Mouse (Mus musculus): Measurements from ENCODE around the gene Abcc10.

The Abcc10 gene

GRCm38 (mm10) chr17:46285407-46285806, 42.7 kb downstream of the Abcc10 start:
- no peak for ATAC-seq (ENCODE audit: low TSS enrichment)

- no peak for ATAC-seq (ENCODE audit: low TSS enrichment)
Measured at GRCm38 (mm10) chr17:46284653-46285052, 43.5 kb downstream of the Abcc10 start.

GRCm38 (mm10) chr17:46283911-46284310, 44.2 kb downstream of the Abcc10 start:
- no peak for ATAC-seq (ENCODE audit: low TSS enrichment)

DNA sequence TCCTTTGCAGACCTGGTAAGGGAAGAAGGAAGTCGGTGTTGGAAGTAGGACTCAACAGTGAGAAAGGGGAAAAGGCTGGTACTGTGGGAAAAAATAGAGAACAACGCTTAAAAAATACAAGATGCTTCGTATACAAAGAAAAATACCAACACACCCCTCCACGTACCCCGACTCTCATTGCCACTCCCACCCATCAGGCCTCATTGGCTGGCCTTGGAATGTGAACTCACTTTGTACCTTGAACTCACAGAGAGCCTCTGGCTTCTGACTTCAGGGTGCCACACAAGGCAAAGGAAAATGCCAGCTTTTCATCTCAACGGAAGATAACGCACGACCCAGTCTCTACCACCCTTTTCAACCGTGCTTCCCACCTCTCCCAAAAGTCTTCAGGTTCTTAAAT, 45.0 kb downstream of the Abcc10 start:
- no peak for ATAC-seq (ENCODE audit: low TSS enrichment)

DNA sequence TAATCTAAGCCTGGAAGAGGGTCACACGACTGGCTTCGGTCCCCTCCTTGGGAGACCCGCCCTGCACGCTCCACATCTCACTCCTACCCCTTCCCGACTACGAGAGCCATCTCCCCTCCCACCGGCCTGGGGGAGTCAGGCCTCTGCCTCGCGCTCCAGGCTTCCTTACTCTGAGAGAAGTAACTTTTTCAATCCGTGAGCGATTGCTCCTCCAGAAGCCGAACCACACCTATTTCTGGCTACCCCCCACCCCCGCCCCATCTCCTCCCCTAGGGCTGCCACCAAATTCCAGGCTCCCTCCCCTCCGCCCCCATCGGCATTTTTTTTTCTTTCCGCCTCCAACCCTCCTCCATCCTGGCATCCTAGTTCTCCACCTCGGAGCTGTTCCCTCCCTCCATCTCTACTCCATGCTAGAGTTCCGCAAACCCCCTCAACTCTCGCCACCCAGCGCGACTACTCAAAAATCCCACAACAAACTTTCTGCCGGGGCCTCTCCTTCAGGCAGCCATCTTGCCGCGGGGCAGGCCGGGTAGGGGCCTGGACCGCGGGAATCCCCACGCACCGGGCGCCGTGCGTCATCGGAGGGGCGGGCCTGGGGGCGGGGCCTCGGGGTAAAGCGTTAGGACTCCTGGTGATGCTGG, 45.5 kb downstream of the Abcc10 start, which contains the start of gene Tjap1:
Gene Tjap1, minus strand, starts transcription at position 544 of the 641 bp plus-strand sequence.
- peak; percentile 98 for ATAC-seq (ENCODE audit: low TSS enrichment)

DNA sequence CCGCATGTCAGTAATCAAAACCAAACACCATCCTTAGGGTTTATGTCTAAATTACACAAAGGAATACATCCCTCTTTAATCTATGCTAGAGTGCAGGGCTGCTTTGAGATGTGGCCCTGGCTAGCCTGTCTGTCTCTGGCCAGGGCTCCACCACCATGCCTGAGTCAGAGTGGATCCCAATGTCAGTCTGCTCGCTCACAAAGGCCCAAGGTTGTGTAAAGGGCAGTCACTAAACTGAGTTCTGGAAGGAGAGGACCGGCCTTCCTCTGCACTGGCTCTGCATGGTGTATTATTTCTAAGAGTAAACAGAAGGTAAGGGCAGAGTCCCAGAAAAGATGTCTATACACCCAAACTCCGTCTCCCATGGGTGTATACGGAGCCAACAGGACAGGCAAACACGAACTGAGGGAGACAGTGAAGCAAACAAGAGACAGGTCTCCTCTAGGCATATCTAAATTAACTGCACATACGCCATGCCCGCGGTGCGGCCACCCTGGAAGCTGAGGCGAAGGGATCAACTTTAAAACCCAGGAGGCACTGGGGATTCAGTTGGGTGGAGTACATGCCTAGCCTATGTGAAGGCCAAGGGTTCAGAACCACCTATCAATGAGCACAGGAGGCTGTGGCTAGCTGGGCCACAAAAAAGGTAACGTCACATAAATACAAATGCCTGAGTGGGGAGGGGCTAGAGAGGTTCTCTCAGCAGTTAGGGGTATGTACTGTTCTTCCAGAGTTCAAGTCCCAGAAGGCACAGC, 50.0 kb downstream of the Abcc10 start:
- no peak for ATAC-seq (ENCODE audit: low TSS enrichment)

GRCm38 (mm10) chr17:46277586-46277985, 50.6 kb downstream of the Abcc10 start:
- ATAC-seq (ENCODE audit: low TSS enrichment): no peak

- no peak for ATAC-seq (ENCODE audit: low TSS enrichment)
Measured at GRCm38 (mm10) chr17:46275506-46275905, 52.6 kb downstream of the Abcc10 start.

DNA sequence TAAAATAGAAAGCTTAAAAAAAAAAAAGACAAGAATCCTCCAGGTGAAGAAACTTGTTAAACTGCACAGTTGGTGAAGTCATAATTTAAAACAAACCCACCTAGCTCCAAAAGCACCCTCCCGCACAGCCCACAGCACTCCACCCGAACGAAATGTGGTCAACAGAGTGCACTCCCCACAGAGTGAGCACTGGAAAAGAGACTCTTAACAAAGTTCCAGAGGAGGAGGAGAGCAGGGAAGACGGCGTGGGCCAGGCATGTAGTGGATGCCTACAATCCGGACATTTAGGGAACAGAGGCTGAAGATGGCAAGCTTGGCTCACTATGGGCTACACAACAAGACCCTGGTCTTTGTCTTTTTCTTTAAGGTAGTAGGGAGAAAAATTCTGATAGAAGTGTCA, 53.1 kb downstream of the Abcc10 start:
- ATAC-seq (ENCODE audit: low TSS enrichment): no peak

GRCm38 (mm10) chr17:46274465-46274864, 53.7 kb downstream of the Abcc10 start:
- ATAC-seq (ENCODE audit: low TSS enrichment): no peak

GRCm38 (mm10) chr17:46273803-46274236, 54.3 kb downstream of the Abcc10 start:
- peak; percentile 89 for ATAC-seq (ENCODE audit: low TSS enrichment)

DNA sequence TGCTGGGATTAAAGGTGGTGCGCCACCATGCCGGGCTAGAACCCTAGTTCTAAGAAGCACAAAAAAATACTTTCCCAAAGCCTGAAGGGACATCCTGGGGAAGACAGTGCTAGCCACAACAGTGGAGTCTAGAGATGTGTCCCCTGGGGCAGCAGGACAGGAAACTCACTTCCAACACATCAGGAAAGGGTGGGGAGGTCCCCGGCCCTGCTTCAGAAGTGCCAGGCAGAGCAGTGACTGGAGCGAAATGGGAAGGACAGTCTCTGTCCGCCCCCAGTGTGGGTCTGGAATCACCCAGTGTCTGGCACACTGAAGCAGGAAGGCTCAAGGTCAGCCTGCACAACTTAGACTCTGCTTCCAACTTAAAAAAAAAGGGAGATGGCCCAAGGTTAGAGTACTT, 55.5 kb downstream of the Abcc10 start:
- ATAC-seq (ENCODE audit: low TSS enrichment): no peak

DNA sequence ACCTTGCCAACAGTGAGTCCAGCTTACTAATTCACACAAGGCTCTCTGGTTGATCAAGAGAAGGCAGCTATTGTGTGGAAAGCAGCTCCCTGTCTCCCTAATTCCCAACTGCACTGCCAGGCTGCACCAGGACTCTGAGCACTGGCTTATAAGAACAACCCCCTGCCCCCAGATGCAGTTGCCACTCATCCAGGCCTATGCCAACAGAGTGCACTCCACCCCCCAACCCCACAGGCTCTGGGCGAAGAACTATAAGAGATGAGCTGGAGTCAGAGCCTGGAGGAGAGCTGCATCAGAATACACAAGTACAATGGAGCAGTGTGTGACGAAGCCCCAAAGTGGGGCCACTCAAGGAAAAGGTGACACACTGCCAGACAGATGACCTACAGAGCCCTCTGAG, 56.1 kb downstream of the Abcc10 start:
- ATAC-seq (ENCODE audit: low TSS enrichment): 0 out of 2 replicates have a peak, but pooled peaks have one; percentile 11

DNA sequence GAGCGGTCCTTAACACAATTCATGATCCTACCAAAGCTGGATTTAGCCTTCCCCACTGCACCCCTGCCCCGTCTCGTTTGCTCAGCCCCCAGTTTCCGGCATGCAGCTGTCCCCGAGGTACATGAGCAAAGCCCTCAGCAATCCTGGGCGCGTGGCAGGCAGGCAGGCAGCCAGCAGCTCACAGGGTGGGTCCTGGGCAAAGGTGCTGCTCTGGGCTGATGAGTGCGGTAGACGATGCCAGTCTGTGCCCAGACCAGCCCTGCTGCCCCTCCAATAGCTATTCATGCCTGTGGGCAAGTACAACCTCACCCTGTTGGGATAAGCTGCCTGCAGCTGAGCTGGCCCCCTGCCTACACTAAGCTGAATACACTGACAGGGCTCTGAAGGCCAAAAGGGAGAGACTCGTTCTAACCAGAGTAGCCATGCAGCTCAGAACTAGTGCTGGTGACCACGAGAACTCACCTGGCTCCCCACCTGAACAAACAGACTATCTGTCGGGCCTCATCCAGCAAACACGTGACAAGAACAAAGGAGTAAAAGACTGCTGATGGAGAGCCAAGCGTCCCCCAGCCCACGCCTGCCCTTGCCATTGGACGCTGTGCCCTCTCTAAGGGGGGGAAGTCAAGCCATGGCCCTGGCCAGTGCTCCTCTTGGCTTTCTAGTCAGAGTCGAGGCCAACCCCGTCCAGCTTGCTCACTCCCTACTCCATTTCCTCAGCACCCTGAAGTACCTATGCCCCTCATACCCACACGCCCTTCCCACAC, 58.2 kb downstream of the Abcc10 start:
- ATAC-seq (ENCODE audit: low TSS enrichment): no peak

GRCm38 (mm10) chr17:46268026-46268720, 60.0 kb downstream of the Abcc10 start:
- ATAC-seq (ENCODE audit: low TSS enrichment): no peak

DNA sequence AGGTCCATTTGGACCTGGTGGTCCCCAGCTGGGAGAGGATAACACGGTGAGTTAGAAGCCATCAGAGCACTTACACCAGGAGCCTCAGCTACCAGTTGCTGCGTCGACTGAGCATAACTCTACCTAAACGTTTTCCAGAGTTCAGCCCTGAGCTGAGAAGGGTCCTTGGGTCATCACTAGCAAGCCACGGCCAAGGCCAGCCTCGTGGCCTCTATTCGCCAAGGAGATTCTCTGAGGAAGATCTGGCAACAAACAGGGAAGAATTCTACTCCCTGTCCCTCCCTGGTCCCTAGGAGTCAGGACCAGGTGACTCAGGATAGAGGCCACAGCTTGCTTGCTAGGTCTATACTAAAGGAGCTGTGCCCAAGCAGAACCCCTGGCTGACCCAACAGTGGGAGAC, 60.6 kb downstream of the Abcc10 start:
- ATAC-seq (ENCODE audit: low TSS enrichment): no peak

DNA sequence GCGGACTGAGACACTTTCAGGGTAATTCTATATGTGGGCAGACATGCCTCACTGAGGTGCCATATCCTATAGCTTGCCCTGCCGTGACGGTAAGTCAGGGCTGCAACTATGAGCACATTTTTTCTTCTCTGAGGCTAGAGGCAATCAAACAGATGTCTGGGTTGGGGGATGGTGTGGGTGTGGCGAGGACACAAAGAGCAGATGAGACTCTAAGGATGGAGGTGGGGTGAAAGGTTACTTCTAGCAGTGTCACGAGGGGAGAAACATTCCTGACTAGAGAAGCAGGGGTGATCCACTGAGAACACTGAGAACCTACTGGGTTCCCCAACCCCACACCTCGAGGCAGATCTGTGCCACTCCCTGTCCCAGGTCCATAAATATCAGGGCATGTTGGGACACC, 61.2 kb downstream of the Abcc10 start:
- no peak for ATAC-seq (ENCODE audit: low TSS enrichment)

GRCm38 (mm10) chr17:46265918-46266618, 62.1 kb downstream of the Abcc10 start:
- ATAC-seq (ENCODE audit: low TSS enrichment): peak; percentile 42; the same call in 1 of the 2 replicates

DNA sequence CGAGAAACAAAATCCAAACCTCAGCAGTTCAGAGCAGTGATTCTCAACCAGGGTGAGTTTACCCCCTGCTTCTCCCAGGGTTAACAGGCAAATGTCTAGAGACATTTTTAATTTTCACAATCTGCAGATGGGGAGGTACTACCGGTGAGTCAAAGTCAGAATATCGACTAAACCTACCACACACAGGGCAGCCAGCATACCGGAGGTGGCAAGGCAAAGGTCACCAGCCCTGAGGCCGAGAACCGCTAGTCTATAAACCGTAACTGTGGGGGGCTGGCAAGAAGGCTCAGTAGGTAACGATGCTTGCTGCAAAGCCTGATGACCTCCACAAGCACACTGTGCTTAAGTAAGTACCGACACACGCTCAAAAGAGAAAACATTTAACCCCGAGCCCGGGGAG, 62.6 kb downstream of the Abcc10 start:
- ATAC-seq (ENCODE audit: low TSS enrichment): no peak

- no peak for ATAC-seq (ENCODE audit: low TSS enrichment)
Measured at GRCm38 (mm10) chr17:46262201-46262694, 65.9 kb downstream of the Abcc10 start.

GRCm38 (mm10) chr17:46259675-46260074, 68.5 kb downstream of the Abcc10 start:
- ATAC-seq (ENCODE audit: low TSS enrichment): no peak

Data from frontal cortex, adult (tissue).